Mouse (Mus musculus): ENCODE results near the gene Gm29427. TPM values are rescaled to one million over a fixed set of nuclear protein-coding genes. Genes with fewer than 3 reads are reported as not detected.

Gene Gm29427
- not detected in 2 replicates for polyA plus RNA-seq (2021; fragmentation: Nextera tagmentation)
- long read RNA-seq, experiment 1, partial matches to known transcripts = 4 of 4 reads
- long read RNA-seq, experiment 1, other reads (novel, unspliced or antisense) = 0 of 4 reads
- long read RNA-seq, experiment 2, partial matches to known transcripts = 1 of 1 reads
- long read RNA-seq, experiment 2, other reads (novel, unspliced or antisense) = 0 of 1 reads

GRCm38 (mm10) chr1:130715561-130716217 is at the start of gene Gm29427:
Gm29427 (minus strand) TSS chr1:130715799.

GRCm38 (mm10) chr1:130731741-130732337 is 16.2 kb upstream of the Gm29427 start, which contains the start of gene AA986860:
AA986860 (plus strand) TSS chr1:130731976.

GRCm38 (mm10) chr1:130729153-130729552 is 13.6 kb upstream of the Gm29427 start, which contains the start of gene Pfkfb2:
Pfkfb2 (minus strand) TSS chr1:130729253.

GRCm38 (mm10) chr1:130717291-130717871 is 1.8 kb upstream of the Gm29427 start, which contains the start of gene Yod1:
Yod1 (plus strand) TSS chr1:130717327.

GRCm38 (mm10) chr1:130661454-130661853 is 54.1 kb downstream of the Gm29427 start, which contains the start of gene C4bp:
C4bp (minus strand) TSS chr1:130661632.

GRCm38 (mm10) chr1:130629521-130629920 is 86.1 kb downstream of the Gm29427 start, which contains the start of gene Zp3r:
Zp3r (minus strand) TSS chr1:130629621.

Other genes with a start within 250 kb of the Gm29427 start
- gene Zp3r, start 86.2 kb downstream of the Gm29427 start, polyA plus RNA-seq (2021; fragmentation: Nextera tagmentation) = not detected in 2 replicates
- not detected in 2 replicates for gene C4bp, start 54.2 kb downstream of the Gm29427 start, polyA plus RNA-seq (2021; fragmentation: Nextera tagmentation)
- 20.3 and 28.7 TPM in 2 replicates for gene Yod1, start 1.5 kb upstream of the Gm29427 start, polyA plus RNA-seq (2021; fragmentation: Nextera tagmentation)
- 6.5 and 7.2 TPM in 2 replicates for gene Pfkfb2, start 13.5 kb upstream of the Gm29427 start, polyA plus RNA-seq (2021; fragmentation: Nextera tagmentation)
- gene AA986860, start 16.2 kb upstream of the Gm29427 start, polyA plus RNA-seq (2021; fragmentation: Nextera tagmentation) = 0.89 and 0.95 TPM in 2 replicates
- not detected in 2 replicates for gene Fcamr, start 85.1 kb upstream of the Gm29427 start, polyA plus RNA-seq (2021; fragmentation: Nextera tagmentation)
- 0.06 TPM in 1 of 2 replicates, not detected in the other for gene Pigr, start 110.9 kb upstream of the Gm29427 start, polyA plus RNA-seq (2021; fragmentation: Nextera tagmentation)
- gene Fcmr, start 149.9 kb upstream of the Gm29427 start, polyA plus RNA-seq (2021; fragmentation: Nextera tagmentation) = 0.35 and 0.97 TPM in 2 replicates
- not detected in 2 replicates for gene Il24, start 171.7 kb upstream of the Gm29427 start, polyA plus RNA-seq (2021; fragmentation: Nextera tagmentation)
- gene Il20, start 195.7 kb upstream of the Gm29427 start, polyA plus RNA-seq (2021; fragmentation: Nextera tagmentation) = not detected in 2 replicates
- not detected in 2 replicates for gene Il19, start 224.3 kb upstream of the Gm29427 start, polyA plus RNA-seq (2021; fragmentation: Nextera tagmentation)

Measured in left cerebral cortex, adult 6 months (tissue).